Mouse (Mus musculus) intestine, embryonic 15.5 days (tissue): ENCODE measurements around the gene Ppp1r12a. TPM values are rescaled to one million over a fixed set of nuclear protein-coding genes. Genes with fewer than 3 reads are reported as not detected.
"Not testable (repeated sequence)": the region's sequence is repeated elsewhere in the genome, so short reads cannot be mapped to it uniquely, and the experiment has no call there.

Source experiments
- ATAC-seq: fragments of 200-750 bp; cut with Nextera tagmentation; 2 replicates; pipeline ENCODE4 v1.8.0; 2017; ENCODE audit warnings: moderate TSS enrichment, moderate library complexity
- H3K27ac ChIP-seq: fragments of 300-500 bp; sonication (generic); 2 replicates; pipeline ENCODE4 v1.5.1; 2015; ENCODE audit warnings: mild to moderate bottlenecking, inconsistent platforms
- H3K27me3 ChIP-seq: fragments of 300-500 bp; sonication (generic); replicated peaks from 2 replicates; pipeline ENCODE4 v1.6.1; 2015; ENCODE audit warnings: inconsistent platforms
- H3K36me3 ChIP-seq: fragments of 300-500 bp; sonication (generic); 2 replicates; pipeline ENCODE4 v1.6.1; 2015; ENCODE audit warnings: inconsistent platforms
- H3K4me1 ChIP-seq: fragments of 300-500 bp; sonication (generic); replicated peaks from 2 replicates; pipeline ENCODE4 v1.6.1; 2015; ENCODE audit warnings: inconsistent platforms
- H3K4me2 ChIP-seq: fragments of 300-500 bp; sonication (generic); replicated peaks from 2 replicates; pipeline ENCODE4 v1.6.1; 2015; ENCODE audit warnings: mild to moderate bottlenecking, inconsistent platforms
- H3K4me3 ChIP-seq: fragments of 300-500 bp; sonication (generic); replicated peaks from 2 replicates; pipeline ENCODE4 v1.5.1; 2015; ENCODE audit warnings: inconsistent platforms
- H3K9ac ChIP-seq: fragments of 300-500 bp; sonication (generic); 2 replicates; pipeline ENCODE4 v1.6.1; 2015; ENCODE audit warnings: inconsistent platforms
- H3K9me3 ChIP-seq: fragments of 300-500 bp; sonication (generic); 2 replicates; pipeline ENCODE4 v1.6.1; 2016; ENCODE audit warnings: inconsistent platforms
- WGBS: fragments of 180-500 bp; shearing (Covaris S2); methylation state at CpG from one replicate; pipeline ENCODE4 v1.1.7; 2015; 5-methylcytosine and 5-hydroxymethylcytosine counted together
- polyA plus RNA-seq: library from polyadenylated mRNA; unstranded; fragments of >200 nt; fragmentation: Nextera tagmentation; extraction: Ambion mirVana; gene quantifications from 2 replicates; pipeline ENCODE4 v1.2.1, GENCODE M21; 2015

Ppp1r12a gene
- polyA plus RNA-seq, 1 experiment from 2014 or later: 105 TPM

- WGBS: 69% methylated on average over 10 of the region's 10 CpGs
- Histone ChIP-seq H3K27ac (no peak overlapping the region), H3K9ac (no peak overlapping the region), H3K9me3 (no peaks in the 10 kb centered on the region), H3K4me1 (no peaks in the 10 kb centered on the region), H3K4me3 (no peak overlapping the region), H3K36me3 (peaks cover 6% of the 10 kb centered on the region), H3K4me2 (no peak overlapping the region), H3K27me3 (no peaks in the 10 kb centered on the region)
- ATAC-seq: no peak
Measured at GRCm38 (mm10) chr10:108239061-108239460, 77.1 kb downstream of the Ppp1r12a start.

- H3K4me3 ChIP-seq: no peak overlapping the region
- no peak overlapping the region for H3K27ac ChIP-seq
- H3K9me3 ChIP-seq: no peaks in the 10 kb centered on the region
- peaks cover 12% of the 10 kb centered on the region for H3K36me3 ChIP-seq
- H3K4me2 ChIP-seq: no peak overlapping the region
- H3K27me3 ChIP-seq: no peaks in the 10 kb centered on the region
- H3K9ac ChIP-seq: no peak overlapping the region
- no peak for ATAC-seq
- no peaks in the 10 kb centered on the region for H3K4me1 ChIP-seq
- 85% methylated on average over 12 of the region's 12 CpGs for WGBS
Measured at GRCm38 (mm10) chr10:108250710-108251109, 88.7 kb downstream of the Ppp1r12a start.

GRCm38 (mm10) chr10:108251181-108251580, 89.2 kb downstream of the Ppp1r12a start:
- no peaks in the 10 kb centered on the region for H3K9me3 ChIP-seq
- no peak overlapping the region for H3K4me3 ChIP-seq
- peaks cover 16% of the 10 kb centered on the region for H3K36me3 ChIP-seq
- WGBS: 67% methylated on average over 2 of the region's 2 CpGs
- H3K4me1 ChIP-seq: no peaks in the 10 kb centered on the region
- no peaks in the 10 kb centered on the region for H3K27me3 ChIP-seq
- ATAC-seq: no peak
- H3K9ac ChIP-seq: no peak overlapping the region
- H3K27ac ChIP-seq: no peak overlapping the region
- no peak overlapping the region for H3K4me2 ChIP-seq

DNA sequence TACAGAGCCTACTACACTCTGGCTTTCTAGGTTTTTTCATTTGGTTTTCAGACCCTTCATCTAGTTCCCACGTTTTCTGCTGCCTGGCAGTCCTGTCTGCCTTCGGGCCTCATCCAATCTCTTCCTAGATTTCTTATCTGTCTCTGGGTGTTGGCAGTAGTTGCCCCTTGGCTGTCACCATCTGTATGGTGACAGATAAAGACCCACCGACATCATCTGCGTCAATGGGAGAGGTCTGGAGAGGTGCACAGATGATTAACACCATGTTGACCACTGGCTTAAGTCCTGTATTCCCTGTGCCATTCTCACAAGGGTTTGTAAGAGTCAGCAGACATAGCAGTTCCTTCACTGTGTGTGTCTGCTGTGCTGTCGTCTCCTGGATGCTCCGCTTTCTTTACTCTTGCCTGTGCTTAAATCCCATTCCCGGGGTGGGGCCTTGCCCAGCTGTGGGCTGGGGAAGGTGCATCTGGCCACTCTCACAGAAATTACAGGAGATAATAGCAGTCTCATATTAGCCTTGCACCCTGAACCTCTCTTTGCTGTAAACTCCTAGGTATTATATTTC, 93.9 kb downstream of the Ppp1r12a start:
- WGBS: 79% methylated on average over 7 of the region's 7 CpGs
- H3K27ac ChIP-seq: no peak overlapping the region
- H3K27me3 ChIP-seq: no peaks in the 10 kb centered on the region
- no peak overlapping the region for H3K4me3 ChIP-seq
- peaks cover 9% of the 10 kb centered on the region for H3K36me3 ChIP-seq
- no peaks in the 10 kb centered on the region for H3K9me3 ChIP-seq
- no peak overlapping the region for H3K4me2 ChIP-seq
- no peak overlapping the region for H3K9ac ChIP-seq
- H3K4me1 ChIP-seq: no peaks in the 10 kb centered on the region
- no peak for ATAC-seq

GRCm38 (mm10) chr10:108260931-108261330, 98.9 kb downstream of the Ppp1r12a start:
- peaks cover 18% of the 10 kb centered on the region for H3K36me3 ChIP-seq
- WGBS: 86% methylated on average over 10 of the region's 10 CpGs
- no peak for ATAC-seq

DNA sequence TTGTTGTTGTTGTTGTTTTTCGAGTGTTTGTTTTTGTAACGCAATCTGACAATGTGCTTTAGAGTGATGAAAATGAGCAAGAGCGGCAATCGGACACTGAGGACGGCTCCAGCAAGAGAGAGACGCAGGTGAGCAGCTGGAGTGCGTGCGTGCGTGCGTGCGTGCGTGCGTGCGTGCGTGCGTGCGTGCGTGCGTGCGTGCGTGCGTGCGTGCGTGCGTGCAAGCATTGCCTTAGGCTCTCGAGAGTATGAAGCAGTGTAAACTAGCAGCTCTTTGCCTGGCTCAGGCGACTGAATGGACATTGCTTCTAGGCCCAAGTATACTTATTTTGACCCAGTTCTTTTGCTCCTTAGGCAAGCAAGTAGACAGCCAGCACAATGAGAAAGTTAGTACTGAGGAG, 102.6 kb downstream of the Ppp1r12a start:
- H3K4me1 ChIP-seq: no peaks in the 10 kb centered on the region
- H3K36me3 ChIP-seq: peaks cover 19% of the 10 kb centered on the region
- no peak overlapping the region for H3K4me3 ChIP-seq
- no peak for ATAC-seq
- 96% methylated on average over 27 of the region's 27 CpGs for WGBS
- H3K9ac ChIP-seq: no peak overlapping the region
- H3K27ac ChIP-seq: no peak overlapping the region
- no peaks in the 10 kb centered on the region for H3K27me3 ChIP-seq
- no peaks in the 10 kb centered on the region for H3K9me3 ChIP-seq
- no peak overlapping the region for H3K4me2 ChIP-seq

More at GRCm38 (mm10) chr10:108260931-108261330, 98.9 kb downstream of the Ppp1r12a start:
- H3K9me3 ChIP-seq: no peaks in the 10 kb centered on the region
- H3K4me3 ChIP-seq: no peak overlapping the region
- no peaks in the 10 kb centered on the region for H3K4me1 ChIP-seq
- no peak overlapping the region for H3K27ac ChIP-seq
- H3K9ac ChIP-seq: no peak overlapping the region
- no peak overlapping the region for H3K4me2 ChIP-seq
- no peaks in the 10 kb centered on the region for H3K27me3 ChIP-seq

DNA sequence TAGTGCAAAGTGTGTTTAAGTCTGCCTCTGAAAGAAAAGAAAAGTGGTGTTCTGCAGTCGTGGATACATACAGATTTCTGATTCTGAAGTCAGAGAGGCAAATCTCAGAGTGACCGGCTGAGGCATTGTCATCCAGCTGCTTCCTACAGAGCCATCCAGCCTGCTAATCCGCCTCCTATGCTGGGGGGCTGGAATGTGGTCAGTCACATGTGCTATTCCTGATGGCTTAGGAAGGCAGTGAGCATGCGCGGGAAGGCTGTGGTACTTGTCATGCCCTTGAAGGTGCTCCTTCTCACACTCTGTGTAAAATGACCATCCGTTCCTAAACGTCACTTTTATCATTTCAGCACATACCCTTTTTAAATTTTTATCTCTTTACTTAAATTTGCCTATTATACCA, 109.2 kb downstream of the Ppp1r12a start:
- no peak overlapping the region for H3K9ac ChIP-seq
- peaks cover 26% of the 10 kb centered on the region for H3K36me3 ChIP-seq
- no peaks in the 10 kb centered on the region for H3K4me1 ChIP-seq
- no peak overlapping the region for H3K4me2 ChIP-seq
- H3K27ac ChIP-seq: no peak overlapping the region
- H3K9me3 ChIP-seq: no peaks in the 10 kb centered on the region
- H3K27me3 ChIP-seq: no peaks in the 10 kb centered on the region
- 89% methylated on average over 7 of the region's 7 CpGs for WGBS
- H3K4me3 ChIP-seq: no peak overlapping the region
- no peak for ATAC-seq

GRCm38 (mm10) chr10:108276678-108277077, 114.7 kb downstream of the Ppp1r12a start:
- Histone ChIP-seq H3K9me3 (no peaks in the 10 kb centered on the region), H3K27ac (no peak overlapping the region), H3K9ac (no peak overlapping the region), H3K4me1 (no peaks in the 10 kb centered on the region), H3K27me3 (no peaks in the 10 kb centered on the region), H3K36me3 (peaks cover 21% of the 10 kb centered on the region), H3K4me2 (no peak overlapping the region), H3K4me3 (no peak overlapping the region)
- ATAC-seq: no peak
- 88% methylated on average over 6 of the region's 6 CpGs for WGBS

GRCm38 (mm10) chr10:108277198-108277597, 115.2 kb downstream of the Ppp1r12a start:
- H3K27ac ChIP-seq: no peak overlapping the region
- WGBS: 64% methylated on average over 7 of the region's 7 CpGs
- no peak overlapping the region for H3K4me3 ChIP-seq
- no peak overlapping the region for H3K9ac ChIP-seq
- H3K4me2 ChIP-seq: no peak overlapping the region
- H3K9me3 ChIP-seq: no peaks in the 10 kb centered on the region
- H3K27me3 ChIP-seq: no peaks in the 10 kb centered on the region
- no peak for ATAC-seq
- peaks cover 18% of the 10 kb centered on the region for H3K36me3 ChIP-seq
- no peaks in the 10 kb centered on the region for H3K4me1 ChIP-seq

- not testable (repeated sequence) for H3K9me3 ChIP-seq, H3K4me1 ChIP-seq, H3K27me3 ChIP-seq, H3K4me2 ChIP-seq, H3K36me3 ChIP-seq, H3K9ac ChIP-seq, H3K27ac ChIP-seq, H3K4me3 ChIP-seq
- ATAC-seq: 0 out of 2 replicates have a peak, but pooled peaks have one; percentile 10
- 96% methylated on average over 4 of the region's 5 CpGs for WGBS
Measured at GRCm38 (mm10) chr10:108281099-108281498, 119.1 kb downstream of the Ppp1r12a start.

- H3K4me1 ChIP-seq: no peaks in the 10 kb centered on the region
- H3K36me3 ChIP-seq: peaks cover 7% of the 10 kb centered on the region; the same call in 1 of the 2 replicates
- no peaks in the 10 kb centered on the region for H3K27me3 ChIP-seq
- H3K4me3 ChIP-seq: no peak overlapping the region
- 92% methylated on average over 6 of the region's 6 CpGs for WGBS
- ATAC-seq: no peak
- no peak overlapping the region for H3K4me2 ChIP-seq
- no peak overlapping the region for H3K27ac ChIP-seq
- H3K9ac ChIP-seq: no peak overlapping the region
- H3K9me3 ChIP-seq: no peaks in the 10 kb centered on the region
Measured at GRCm38 (mm10) chr10:108282351-108282750, 120.4 kb downstream of the Ppp1r12a start.

GRCm38 (mm10) chr10:108283418-108283817, 121.4 kb downstream of the Ppp1r12a start:
- peaks cover 7% of the 10 kb centered on the region; the same call in 1 of the 2 replicates for H3K36me3 ChIP-seq
- no peaks in the 10 kb centered on the region for H3K9me3 ChIP-seq
- H3K27me3 ChIP-seq: no peaks in the 10 kb centered on the region
- no peak overlapping the region for H3K9ac ChIP-seq
- no peak overlapping the region for H3K4me3 ChIP-seq
- WGBS: 93% methylated on average over 2 of the region's 2 CpGs
- H3K27ac ChIP-seq: no peak overlapping the region
- no peak for ATAC-seq
- no peak overlapping the region for H3K4me2 ChIP-seq
- no peaks in the 10 kb centered on the region for H3K4me1 ChIP-seq

- Histone ChIP-seq H3K9me3 (no peaks in the 10 kb centered on the region), H3K9ac (no peak overlapping the region), H3K4me1 (no peaks in the 10 kb centered on the region), H3K27me3 (no peaks in the 10 kb centered on the region), H3K4me2 (no peak overlapping the region), H3K27ac (no peak overlapping the region), H3K4me3 (no peak overlapping the region), H3K36me3 (peaks cover 7% of the 10 kb centered on the region; the same call in 1 of the 2 replicates)
- ATAC-seq: no peak
- 88% methylated on average over 4 of the region's 4 CpGs for WGBS
Measured at GRCm38 (mm10) chr10:108283837-108284236, 121.8 kb downstream of the Ppp1r12a start.
